Mouse (Mus musculus) liver, adult 2 months (tissue): ENCODE data around the gene Rrbp1.

Source experiments
- CTCF ChIP-seq: fragments of 200-500 bp; IDR thresholded peaks from 2 replicates; pipeline ENCODE4 v1.5.1; 2011; ENCODE audit warnings: low read depth, low read length, control low read depth
- POLR2A ChIP-seq: fragments of 200-500 bp; IDR thresholded peaks from 2 replicates; pipeline ENCODE4 v1.6.1; 2011; ENCODE audit warnings: low read length, control low read depth; ENCODE audit not compliant: insufficient read depth; ENCODE audit errors: extremely low read depth

GRCm38 (mm10) chr2:143951546-143952315 is 59.3 kb downstream of the Rrbp1 start:
- no peak for TF ChIP-seq POLR2A
- no peak for TF ChIP-seq CTCF
